Mouse (Mus musculus) stomach, embryonic 15.5 days (tissue): ENCODE data around the gene Nup107. TPM values are rescaled to one million over a fixed set of nuclear protein-coding genes. Genes with fewer than 3 reads are reported as not detected.
A peak's percentile ranks its signal among the peaks of the same experiment; 100 is the strongest.
"Not testable (repeated sequence)": the region's sequence is repeated elsewhere in the genome, so short reads cannot be mapped to it uniquely, and the experiment has no call there.

Experiments used
- ATAC-seq: fragments of 200-750 bp; cut with Nextera tagmentation; 2 replicates; pipeline ENCODE4 v1.8.0; 2017; ENCODE audit warnings: low read depth, moderate number of reproducible peaks, moderate TSS enrichment; ENCODE audit not compliant: insufficient read depth, low FRiP score
- H3K27ac ChIP-seq: fragments of 300-500 bp; sonication (generic); 2 replicates; pipeline ENCODE4 v1.5.1; 2015; ENCODE audit warnings: mild to moderate bottlenecking, inconsistent platforms
- H3K27me3 ChIP-seq: fragments of 300-500 bp; sonication (generic); replicated peaks from 2 replicates; pipeline ENCODE4 v1.6.1; 2015; ENCODE audit warnings: inconsistent platforms
- H3K36me3 ChIP-seq: fragments of 300-500 bp; sonication (generic); 2 replicates; pipeline ENCODE4 v1.6.1; 2015; ENCODE audit warnings: inconsistent platforms
- H3K4me1 ChIP-seq: fragments of 300-500 bp; sonication (generic); 2 replicates; pipeline ENCODE4 v1.6.1; 2015; ENCODE audit warnings: inconsistent platforms
- H3K4me2 ChIP-seq: fragments of 300-500 bp; sonication (generic); 2 replicates; pipeline ENCODE4 v1.6.1; 2015; ENCODE audit warnings: mild to moderate bottlenecking, inconsistent platforms
- H3K4me3 ChIP-seq: fragments of 300-500 bp; sonication (generic); replicated peaks from 2 replicates; pipeline ENCODE4 v1.5.1; 2015; ENCODE audit warnings: inconsistent platforms
- H3K9ac ChIP-seq: fragments of 300-500 bp; sonication (generic); 2 replicates; pipeline ENCODE4 v1.6.1; 2015; ENCODE audit warnings: inconsistent platforms
- H3K9me3 ChIP-seq: fragments of 300-500 bp; sonication (generic); 2 replicates; pipeline ENCODE4 v1.6.1; 2016; ENCODE audit warnings: inconsistent platforms
- WGBS: fragments of 180-500 bp; shearing (Covaris S2); methylation state at CpG from one replicate; pipeline ENCODE4 v1.1.7; 2015; 5-methylcytosine and 5-hydroxymethylcytosine counted together
- polyA plus RNA-seq: library from polyadenylated mRNA; unstranded; fragments of >200 nt; fragmentation: Nextera tagmentation; extraction: Ambion mirVana; gene quantifications from 2 replicates; pipeline ENCODE4 v1.2.1, GENCODE M21; 2015

Nup107 gene
- polyA plus RNA-seq, 1 experiment from 2014 or later: 64.8 TPM

DNA sequence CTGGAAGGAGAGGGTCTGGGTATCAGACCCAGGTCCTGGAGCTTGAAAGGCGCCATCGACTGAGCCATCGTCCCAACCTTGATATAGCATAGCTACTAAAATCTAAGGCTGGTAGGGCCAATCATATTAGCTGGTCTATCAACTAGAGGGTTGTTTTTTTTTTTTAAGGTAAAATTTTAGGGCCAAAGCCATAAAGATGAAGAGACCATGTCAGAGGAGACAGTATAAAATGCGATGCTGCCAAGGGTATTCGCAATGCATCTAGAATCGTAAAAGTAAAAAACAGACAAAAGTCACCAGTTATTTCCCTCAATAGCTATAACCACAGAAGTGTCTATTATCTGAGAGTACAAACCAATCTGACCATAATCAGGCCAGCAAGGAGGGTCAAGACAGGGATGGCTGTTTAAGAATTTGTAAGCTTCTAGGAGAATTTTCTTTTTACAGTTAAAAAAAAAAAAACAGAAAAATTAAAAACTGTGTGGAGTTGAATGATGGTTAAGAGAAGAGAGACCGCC lies 40.1 kb downstream of the Nup107 start:
- H3K9ac ChIP-seq: no peak overlapping the region
- no peak overlapping the region for H3K4me2 ChIP-seq
- 98% methylated on average over 7 of the region's 7 CpGs for WGBS
- peaks cover 47% of the 10 kb centered on the region for H3K36me3 ChIP-seq
- no peaks in the 10 kb centered on the region for H3K27me3 ChIP-seq
- no peak overlapping the region for H3K4me3 ChIP-seq
- H3K9me3 ChIP-seq: no peaks in the 10 kb centered on the region
- H3K4me1 ChIP-seq: no peaks in the 10 kb centered on the region
- ATAC-seq: no peak
- no peak overlapping the region for H3K27ac ChIP-seq

DNA sequence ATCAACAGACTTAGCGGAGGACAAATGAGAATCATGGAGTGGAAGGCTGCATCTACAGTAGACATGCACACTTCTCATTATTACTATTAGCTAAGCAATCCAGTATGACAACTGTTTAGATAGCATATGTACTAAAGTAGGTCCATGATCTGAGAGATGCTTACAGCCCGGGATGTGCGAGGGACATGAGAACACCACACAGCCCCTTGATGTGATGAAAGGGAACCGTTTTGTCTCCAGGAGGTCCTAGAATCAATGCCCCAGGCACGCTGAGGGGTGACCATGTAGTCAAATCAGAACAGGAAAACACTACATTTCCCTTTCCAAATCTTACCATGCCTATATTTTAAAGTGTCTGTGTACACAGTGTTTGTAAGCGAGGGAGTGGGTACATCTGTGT lies 40.8 kb downstream of the Nup107 start:
- no peaks in the 10 kb centered on the region for H3K9me3 ChIP-seq
- no peak for ATAC-seq
- H3K27ac ChIP-seq: no peak overlapping the region
- WGBS: 94% methylated on average over 6 of the region's 6 CpGs
- H3K4me2 ChIP-seq: no peak overlapping the region
- peaks cover 43% of the 10 kb centered on the region for H3K36me3 ChIP-seq
- no peak overlapping the region for H3K9ac ChIP-seq
- H3K4me1 ChIP-seq: no peaks in the 10 kb centered on the region
- H3K27me3 ChIP-seq: no peaks in the 10 kb centered on the region
- no peak overlapping the region for H3K4me3 ChIP-seq

DNA sequence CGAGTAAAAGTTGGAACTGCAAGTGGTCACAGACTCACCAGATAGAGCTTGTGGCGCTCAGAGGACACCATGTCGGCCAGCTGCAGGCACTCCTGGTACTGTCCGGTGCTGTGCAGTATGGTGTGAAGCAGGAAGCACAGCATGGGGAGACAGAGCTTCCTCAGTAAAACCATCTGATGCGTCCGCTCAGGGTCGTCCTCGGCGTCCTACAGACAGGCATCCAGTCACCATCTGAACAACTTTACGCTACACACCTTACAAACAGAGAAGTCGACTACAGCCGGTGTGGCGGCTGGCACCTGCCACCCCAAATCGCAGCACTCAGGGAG lies 41.3 kb downstream of the Nup107 start:
- H3K27ac ChIP-seq: no peak overlapping the region
- no peak overlapping the region for H3K4me2 ChIP-seq
- ATAC-seq: no peak
- H3K9me3 ChIP-seq: no peaks in the 10 kb centered on the region
- H3K4me3 ChIP-seq: no peak overlapping the region
- WGBS: 96% methylated on average over 14 of the region's 14 CpGs
- H3K27me3 ChIP-seq: no peaks in the 10 kb centered on the region
- H3K4me1 ChIP-seq: no peaks in the 10 kb centered on the region
- peaks cover 40% of the 10 kb centered on the region for H3K36me3 ChIP-seq
- no peak overlapping the region for H3K9ac ChIP-seq

DNA sequence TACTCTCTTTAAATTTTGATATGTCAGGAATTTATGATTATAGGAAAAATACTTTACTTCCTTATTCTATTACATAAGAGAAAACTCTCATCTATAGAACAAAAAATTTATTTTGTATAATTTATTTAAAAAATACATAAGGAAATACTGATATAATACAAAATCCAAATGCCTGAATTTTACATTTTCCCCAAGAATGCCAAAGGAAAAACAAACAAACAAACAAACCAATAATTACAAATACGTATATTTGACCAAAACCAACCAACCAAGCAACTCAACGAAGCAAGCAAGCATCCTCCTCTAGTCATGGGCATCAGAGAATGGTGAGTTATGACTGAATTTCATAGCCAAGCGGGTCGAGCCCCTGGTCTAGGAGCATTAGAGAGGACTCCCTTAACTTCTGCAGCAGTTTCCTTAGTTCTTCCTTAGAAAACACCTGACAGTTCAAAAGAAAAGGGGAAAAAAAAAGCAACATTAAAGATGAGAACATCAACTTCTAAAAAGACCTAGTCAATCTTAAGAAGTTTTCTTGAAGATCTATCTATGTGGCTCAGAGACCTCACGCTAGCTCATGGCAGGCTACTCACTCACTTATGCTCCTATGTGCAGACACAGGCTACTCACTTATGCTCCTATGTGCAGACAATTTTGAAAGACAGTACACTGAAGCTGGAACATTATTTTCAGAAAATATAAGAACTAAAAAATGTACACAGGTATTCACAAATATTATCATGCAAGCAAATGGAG lies 41.8 kb downstream of the Nup107 start:
- Histone ChIP-seq H3K36me3 (peaks cover 40% of the 10 kb centered on the region), H3K4me1 (no peaks in the 10 kb centered on the region), H3K9me3 (no peaks in the 10 kb centered on the region), H3K4me3 (no peak overlapping the region), H3K9ac (no peak overlapping the region), H3K27me3 (no peaks in the 10 kb centered on the region), H3K27ac (no peak overlapping the region), H3K4me2 (no peak overlapping the region)
- 95% methylated on average over 5 of the region's 5 CpGs for WGBS
- no peak for ATAC-seq

DNA sequence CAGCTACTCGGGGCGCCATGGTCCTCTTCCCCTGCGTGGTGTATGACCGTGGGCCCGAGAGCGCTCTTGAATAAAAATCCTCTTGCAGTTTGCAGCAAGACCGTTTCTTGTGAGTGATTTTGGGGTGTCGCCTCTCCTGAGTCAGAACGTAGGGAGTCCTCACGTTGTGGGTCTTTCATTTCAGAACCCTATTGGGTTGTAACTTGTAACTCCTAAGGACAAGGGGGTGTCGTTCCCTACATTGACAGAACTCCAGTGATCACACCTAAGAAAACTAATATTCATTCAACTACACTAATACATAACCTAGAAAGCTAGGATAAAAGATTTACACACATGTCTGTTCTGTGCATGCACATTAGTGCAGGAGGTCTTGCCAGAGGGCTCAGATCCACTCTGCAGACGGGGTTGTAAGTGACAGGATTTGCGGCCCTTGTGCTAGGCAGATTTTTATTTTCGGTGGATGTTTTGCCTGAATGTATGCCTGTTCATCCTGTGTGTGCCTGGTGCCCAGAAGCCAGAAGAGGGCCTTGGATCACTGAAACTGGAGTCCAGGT lies 42.6 kb downstream of the Nup107 start:
- Histone ChIP-seq H3K27ac (no peak overlapping the region), H3K27me3 (no peaks in the 10 kb centered on the region), H3K4me2 (no peak overlapping the region), H3K4me3 (no peak overlapping the region), H3K36me3 (peaks cover 31% of the 10 kb centered on the region), H3K4me1 (0 out of 2 replicates have a peak, but pooled peaks cover 3% of the 10 kb centered on the region), H3K9me3 (no peaks in the 10 kb centered on the region), H3K9ac (no peak overlapping the region)
- WGBS: 94% methylated on average over 14 of the region's 14 CpGs
- no peak for ATAC-seq

DNA sequence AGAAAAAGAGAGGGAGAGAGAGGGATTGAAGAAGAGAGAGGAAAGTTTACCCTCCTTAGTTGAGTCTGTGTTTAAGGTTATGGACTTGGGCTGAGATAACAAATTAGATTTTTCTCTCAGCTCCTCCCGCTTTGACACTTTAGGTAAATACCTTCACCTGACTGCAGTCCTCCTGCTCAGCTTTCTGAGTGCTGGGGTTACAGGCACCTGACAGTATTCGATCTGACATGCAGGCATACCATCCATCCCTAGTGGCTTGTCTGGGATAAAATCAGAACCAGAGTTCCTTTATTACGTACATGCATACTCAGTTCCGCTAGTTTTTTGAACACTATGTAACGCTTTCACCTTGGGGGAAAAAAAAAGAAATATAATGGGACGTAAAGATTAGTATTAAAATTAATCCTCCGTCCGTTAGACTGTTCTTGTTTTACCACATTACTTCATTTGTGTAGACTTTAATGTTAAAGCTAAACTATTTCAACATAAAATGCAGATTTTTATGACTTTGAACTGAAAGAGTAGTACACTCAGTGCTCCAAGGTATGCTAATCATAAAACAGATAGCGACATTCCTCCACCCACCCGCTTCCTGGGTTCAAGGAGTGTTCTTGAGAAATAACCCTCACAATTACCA lies 43.3 kb downstream of the Nup107 start:
- H3K4me2 ChIP-seq: no peak overlapping the region
- peaks cover 26% of the 10 kb centered on the region for H3K36me3 ChIP-seq
- ATAC-seq: no peak
- 0 out of 2 replicates have a peak, but pooled peaks cover 5% of the 10 kb centered on the region for H3K4me1 ChIP-seq
- no peak overlapping the region for H3K27ac ChIP-seq
- no peak overlapping the region for H3K9ac ChIP-seq
- H3K27me3 ChIP-seq: no peaks in the 10 kb centered on the region
- no peak overlapping the region for H3K4me3 ChIP-seq
- H3K9me3 ChIP-seq: no peaks in the 10 kb centered on the region
- WGBS: 95% methylated on average over 10 of the region's 10 CpGs

DNA sequence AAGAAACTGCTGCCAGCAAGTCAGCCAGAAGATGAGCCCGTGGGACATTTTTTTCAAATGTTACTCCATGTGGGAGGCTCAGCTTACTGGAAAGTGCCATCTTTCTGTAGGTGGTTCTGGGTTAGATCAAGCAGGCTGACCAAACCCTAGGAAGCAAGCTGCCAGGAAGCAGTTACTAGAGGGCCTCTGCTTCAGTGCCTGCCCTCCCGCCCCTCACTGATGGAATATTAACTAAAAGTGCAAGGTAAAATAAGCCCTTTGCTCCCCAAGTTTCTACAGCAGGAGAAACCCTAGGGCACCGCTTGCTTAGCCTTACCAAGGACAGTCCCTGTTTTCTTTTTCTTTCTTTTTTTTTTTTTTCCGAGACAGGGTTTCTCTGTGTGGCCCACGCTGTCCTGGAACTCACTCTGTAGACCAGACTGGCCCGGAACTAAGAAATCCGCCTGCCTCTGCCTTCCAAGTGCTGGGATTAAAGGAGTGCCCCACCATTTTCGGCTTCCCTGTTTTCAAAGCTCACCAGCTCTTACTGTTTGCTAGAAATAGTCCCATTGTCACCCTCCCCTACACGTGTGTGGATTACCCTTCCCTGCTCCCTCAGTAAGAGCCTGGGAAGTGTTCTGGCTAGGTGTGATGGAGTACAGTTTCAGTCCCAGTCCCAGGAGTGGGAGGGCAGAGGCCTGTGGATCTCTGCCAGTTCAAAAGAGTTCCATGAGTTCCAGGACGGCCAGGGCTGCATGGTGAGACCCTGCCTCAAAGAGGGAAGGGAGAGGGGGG lies 44.0 kb downstream of the Nup107 start:
- no peak overlapping the region for H3K4me2 ChIP-seq
- H3K9me3 ChIP-seq: no peaks in the 10 kb centered on the region
- no peak overlapping the region for H3K9ac ChIP-seq
- 0 out of 2 replicates have a peak, but pooled peaks cover 8% of the 10 kb centered on the region for H3K4me1 ChIP-seq
- no peak overlapping the region for H3K27ac ChIP-seq
- no peak for ATAC-seq
- H3K4me3 ChIP-seq: no peak overlapping the region
- no peaks in the 10 kb centered on the region for H3K27me3 ChIP-seq
- peaks cover 29% of the 10 kb centered on the region for H3K36me3 ChIP-seq
- 89% methylated on average over 10 of the region's 10 CpGs for WGBS

DNA sequence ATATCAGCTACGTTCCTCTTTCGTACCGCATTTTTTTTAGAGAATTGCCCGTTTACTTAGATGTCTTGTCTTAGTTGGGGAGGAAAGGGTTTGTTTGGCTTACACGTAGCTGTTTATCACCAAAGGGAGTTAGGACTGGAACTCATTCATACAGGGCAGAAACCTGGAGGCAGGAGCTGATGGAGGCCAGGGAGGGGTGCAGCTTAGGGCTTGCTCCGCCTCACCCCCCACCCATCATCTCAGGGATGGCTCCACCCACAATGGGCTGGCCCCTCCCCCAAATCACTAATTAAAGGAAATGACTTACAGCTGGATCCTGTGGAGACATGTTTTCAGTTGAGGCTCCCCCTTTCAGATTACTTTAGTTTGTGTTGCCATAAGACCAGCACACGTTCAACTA lies 44.8 kb downstream of the Nup107 start:
- H3K27me3 ChIP-seq: no peaks in the 10 kb centered on the region
- no peak overlapping the region for H3K27ac ChIP-seq
- no peak overlapping the region for H3K9ac ChIP-seq
- peaks cover 29% of the 10 kb centered on the region for H3K36me3 ChIP-seq
- no peak overlapping the region for H3K4me2 ChIP-seq
- H3K4me1 ChIP-seq: 0 out of 2 replicates have a peak, but pooled peaks cover 8% of the 10 kb centered on the region
- H3K4me3 ChIP-seq: no peak overlapping the region
- no peak for ATAC-seq
- 84% methylated on average over 7 of the region's 7 CpGs for WGBS
- H3K9me3 ChIP-seq: no peaks in the 10 kb centered on the region

DNA sequence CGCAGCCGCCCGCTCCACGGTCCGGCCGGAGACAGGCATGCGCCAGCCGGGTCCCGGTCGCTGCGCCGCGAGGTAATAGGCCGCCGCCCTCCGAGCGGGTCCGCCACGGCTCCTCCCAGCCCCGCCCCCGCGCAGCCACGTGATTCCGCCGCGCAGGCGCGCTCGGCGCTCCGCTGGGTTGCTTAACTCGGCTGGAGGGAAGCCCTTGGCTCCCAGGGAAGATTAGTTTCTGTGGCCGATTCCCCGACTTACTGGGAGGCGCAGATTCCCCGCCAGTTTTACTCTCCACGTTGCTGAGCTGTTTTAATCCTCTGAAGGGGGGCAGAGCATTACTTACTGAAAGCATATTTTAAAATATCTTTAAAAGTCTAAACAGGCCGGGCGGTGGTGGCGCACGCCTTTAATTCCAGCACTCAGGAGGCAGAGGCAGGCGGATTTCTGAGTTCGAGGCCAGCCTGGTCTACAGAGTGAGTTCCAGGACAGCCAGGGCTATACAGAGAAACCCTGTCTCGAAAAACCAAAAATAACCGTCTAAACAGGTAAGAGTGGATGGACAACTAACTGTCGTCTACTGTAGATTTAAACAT lies 46.1 kb downstream of the Nup107 start, which contains the start of gene Slc35e3:
Gene Slc35e3, minus strand, starts transcription at position 69 of the 587 bp plus-strand sequence.
- Histone ChIP-seq H3K4me2 (peak within 1 kb of the TSS; percentile 75), H3K27me3 (no peaks in the 10 kb centered on the region), H3K9ac (peak within 1 kb of the TSS; percentile 40), H3K4me3 (peak within 1 kb of the TSS; percentile 50), H3K9me3 (no peaks in the 10 kb centered on the region), H3K27ac (peak within 1 kb of the TSS; percentile 68), H3K36me3 (peaks cover 23% of the 10 kb centered on the region), H3K4me1 (0 out of 2 replicates have a peak, but pooled peaks cover 8% of the 10 kb centered on the region)
- 13% methylated on average over 44 of the region's 46 CpGs for WGBS
- peak; percentile 96 for ATAC-seq

DNA sequence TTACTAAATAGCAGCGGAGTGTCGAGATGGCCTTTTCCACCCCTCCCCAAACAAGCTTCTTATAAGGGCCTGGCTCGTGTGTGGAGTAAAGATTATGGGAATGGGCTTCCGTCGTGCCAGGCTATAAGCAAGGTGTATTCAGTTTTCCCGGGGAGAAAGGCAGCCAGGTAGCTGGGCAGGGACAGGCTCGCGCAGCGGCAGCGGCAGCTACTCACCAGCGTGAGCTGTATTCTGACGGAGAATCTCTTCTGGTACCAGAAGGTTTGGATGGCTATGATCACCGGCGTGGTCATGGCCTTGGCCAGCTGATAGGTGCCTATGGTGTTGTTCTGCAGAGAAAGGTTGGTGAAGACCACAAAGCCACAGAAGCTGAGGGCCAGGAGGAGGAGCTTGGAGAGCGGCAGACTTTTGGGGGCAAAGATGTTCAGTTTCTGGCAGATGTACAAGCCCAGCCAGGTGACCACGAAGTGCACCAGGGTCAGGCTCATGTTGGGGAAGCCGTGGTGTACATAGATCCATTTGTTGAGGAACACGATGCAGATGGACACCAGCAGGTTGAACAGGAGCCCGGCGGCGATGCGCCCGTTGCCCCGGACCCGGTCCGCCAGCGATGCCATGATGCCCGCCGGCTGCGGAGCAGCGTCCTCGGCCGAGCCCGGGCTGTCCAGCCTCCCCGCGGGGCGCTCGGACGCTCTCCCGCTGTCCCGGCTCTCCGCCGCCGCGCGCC lies 46.8 kb downstream of the Nup107 start:
- peak; percentile 32; the same call in 1 of the 2 replicates for ATAC-seq
- H3K4me1 ChIP-seq, H3K27ac ChIP-seq, H3K27me3 ChIP-seq, H3K9me3 ChIP-seq: not testable (repeated sequence)
- Histone ChIP-seq H3K36me3 (peaks cover 17% of the 10 kb centered on the region), H3K9ac (peak overlapping the region; percentile 40), H3K4me3 (peak overlapping the region; percentile 50), H3K4me2 (peak overlapping the region; percentile 75)
- under 1% methylated on average over 16 of the region's 46 CpGs for WGBS

DNA sequence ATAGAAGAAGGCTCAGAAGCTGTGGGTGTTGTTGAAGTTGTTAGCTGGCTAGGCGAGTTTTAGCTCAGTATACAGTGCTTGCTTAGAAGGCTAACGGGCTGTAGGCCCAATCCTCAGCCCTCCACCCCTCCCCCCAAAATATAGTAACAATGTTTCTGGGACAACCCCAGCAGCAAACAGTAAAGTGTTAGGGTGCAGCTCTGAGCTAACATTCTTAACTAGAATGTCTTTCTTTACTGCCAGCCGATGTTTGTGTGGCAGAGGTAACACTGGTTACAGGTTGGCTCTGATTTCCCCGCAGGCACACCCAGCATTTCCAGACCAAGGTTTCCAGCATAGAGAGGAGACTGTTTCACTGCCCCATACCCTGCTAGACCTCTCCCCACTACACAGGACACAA lies 48.6 kb downstream of the Nup107 start:
- H3K9me3 ChIP-seq: no peaks in the 10 kb centered on the region
- peaks cover 16% of the 10 kb centered on the region for H3K36me3 ChIP-seq
- WGBS: 68% methylated on average over 4 of the region's 4 CpGs
- H3K9ac ChIP-seq: no peak overlapping the region
- H3K27ac ChIP-seq: no peak overlapping the region
- ATAC-seq: no peak
- no peak overlapping the region for H3K4me3 ChIP-seq
- H3K4me2 ChIP-seq: peak overlapping the region; percentile 75; the same call in 1 of the 2 replicates
- H3K27me3 ChIP-seq: no peaks in the 10 kb centered on the region
- 0 out of 2 replicates have a peak, but pooled peaks cover 10% of the 10 kb centered on the region for H3K4me1 ChIP-seq
